Mouse (Mus musculus): Measurements from ENCODE around the gene Gm9817. TPM values are rescaled to one million over a fixed set of nuclear protein-coding genes. Genes with fewer than 3 reads are reported as not detected.

Gene Gm9817
- polyA plus RNA-seq, 1 experiment: 0.02 TPM

DNA sequence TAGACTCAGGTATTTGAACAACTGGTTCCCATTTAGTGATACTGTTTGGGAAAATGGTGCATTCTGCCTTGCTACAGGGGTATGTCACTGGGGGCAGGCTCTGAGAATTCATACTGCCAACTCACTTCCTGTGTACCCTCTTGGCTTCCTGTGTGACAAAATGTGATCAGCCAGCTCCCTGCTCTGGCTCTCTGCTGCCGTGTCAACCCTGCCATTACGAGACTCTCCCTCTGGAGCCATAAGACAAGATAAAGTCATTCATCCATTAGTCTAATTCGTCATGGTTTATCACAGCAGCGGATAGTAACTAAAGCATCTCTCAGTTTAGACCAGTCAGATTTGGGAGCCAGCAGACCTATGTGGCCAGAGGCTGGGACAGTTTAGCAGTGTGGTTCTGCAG, 38.3 kb upstream of the Gm9817 start:
- H3ac ChIP-seq (ENCODE audit: control insufficient read depth, insufficient read length): no peak overlapping the region
- no peaks in the 10 kb centered on the region for H3K79me2 ChIP-seq (ENCODE audit: control insufficient read depth, insufficient read depth)
- no peaks in the 10 kb centered on the region for H3K27me3 ChIP-seq (ENCODE audit: control insufficient read depth, insufficient read depth, insufficient read length)
- H3K36me3 ChIP-seq (ENCODE audit: control insufficient read depth, insufficient read depth): no peaks in the 10 kb centered on the region
- H3K4me3 ChIP-seq: no peak overlapping the region
- H3K4me2 ChIP-seq (ENCODE audit: low read depth): no peak overlapping the region
- no peak for TF ChIP-seq POLR2A (IDR thresholded peaks at IDR 0.05; ENCODE audit: insufficient read length, low read depth)

DNA sequence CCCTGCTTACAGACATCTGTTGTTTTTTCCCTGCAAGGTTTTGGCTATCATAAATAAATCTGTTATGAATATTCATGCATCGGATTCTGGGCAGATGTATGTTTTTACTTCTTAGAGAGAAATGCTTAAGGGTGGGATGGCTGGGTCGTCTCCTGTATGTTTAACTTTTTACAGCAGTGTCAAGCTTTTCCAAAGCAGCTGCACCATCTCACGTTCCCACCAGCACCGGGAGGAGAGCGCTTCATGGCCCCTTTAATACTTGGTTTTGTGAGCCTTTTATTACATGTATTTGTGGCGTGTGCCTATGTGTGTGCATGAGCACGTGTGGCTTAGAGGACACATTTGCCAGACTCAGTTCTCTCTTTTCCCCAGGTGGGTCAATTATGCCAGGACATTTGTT, 37.8 kb upstream of the Gm9817 start:
- Histone ChIP-seq H3K27me3 (ENCODE audit: control insufficient read depth, insufficient read depth, insufficient read length) (no peaks in the 10 kb centered on the region), H3K79me2 (ENCODE audit: control insufficient read depth, insufficient read depth) (no peaks in the 10 kb centered on the region), H3ac (ENCODE audit: control insufficient read depth, insufficient read length) (no peak overlapping the region), H3K4me2 (ENCODE audit: low read depth) (no peak overlapping the region), H3K36me3 (ENCODE audit: control insufficient read depth, insufficient read depth) (no peaks in the 10 kb centered on the region), H3K4me3 (no peak overlapping the region)
- no peak for TF ChIP-seq POLR2A (IDR thresholded peaks at IDR 0.05; ENCODE audit: insufficient read length, low read depth)
- TF ChIP-seq REST (IDR thresholded peaks at IDR 0.05; ENCODE audit: insufficient read depth, insufficient read length): no peak
- no peak for TF ChIP-seq CEBPB (IDR thresholded peaks at IDR 0.05; ENCODE audit: insufficient read depth, poor library complexity, severe bottlenecking)
- no peak for TF ChIP-seq TCF3 (IDR thresholded peaks at IDR 0.05; ENCODE audit: insufficient read length, low read depth)
- no peak for TF ChIP-seq MYOD1 (IDR thresholded peaks at IDR 0.05; ENCODE audit: control insufficient read depth in 1 of 3, insufficient read length in 2 of 3, low read depth in 2 of 3)
- TF ChIP-seq MYOG (IDR thresholded peaks at IDR 0.05; ENCODE audit: control insufficient read depth in 1 of 3, insufficient read depth in 1 of 3, insufficient read length in 2 of 3, low read depth in 2 of 3): no peak
- TF ChIP-seq USF1 (IDR thresholded peaks at IDR 0.05; ENCODE audit: low read depth): no peak
- no peak for TF ChIP-seq POLR2AphosphoS2 (IDR thresholded peaks at IDR 0.05; ENCODE audit: insufficient read length, low read depth)
- no peak for TF ChIP-seq TCF12 (IDR thresholded peaks at IDR 0.05; ENCODE audit: insufficient read depth, poor library complexity, severe bottlenecking)

DNA sequence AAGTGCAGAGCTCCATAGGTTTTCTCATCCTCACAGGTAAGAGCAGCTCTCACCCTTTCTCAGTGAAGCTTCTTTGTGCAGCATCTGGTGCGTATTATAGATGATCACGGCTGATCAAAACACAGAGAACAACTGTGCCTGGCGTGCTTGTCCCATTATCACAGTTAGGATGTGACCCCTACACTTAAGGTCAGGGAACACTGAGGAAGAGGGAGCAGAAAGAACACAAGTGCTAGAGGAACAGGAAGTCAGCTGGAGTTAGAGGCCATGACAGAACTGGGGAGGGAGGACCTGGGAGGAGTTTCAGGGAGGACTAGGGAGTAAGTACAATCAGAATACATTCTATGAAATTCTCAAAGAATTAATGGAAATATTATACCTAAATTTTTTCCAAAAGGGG, 35.0 kb upstream of the Gm9817 start:
- H3K79me2 ChIP-seq (ENCODE audit: control insufficient read depth, insufficient read depth): no peaks in the 10 kb centered on the region
- H3K4me2 ChIP-seq (ENCODE audit: low read depth): no peak overlapping the region
- no peak overlapping the region for H3ac ChIP-seq (ENCODE audit: control insufficient read depth, insufficient read length)
- no peaks in the 10 kb centered on the region for H3K36me3 ChIP-seq (ENCODE audit: control insufficient read depth, insufficient read depth)
- TF ChIP-seq REST (IDR thresholded peaks at IDR 0.05; ENCODE audit: insufficient read depth, insufficient read length): no peak
- no peak for TF ChIP-seq E2F4 (IDR thresholded peaks at IDR 0.05; ENCODE audit: insufficient read depth)
- no peak for TF ChIP-seq POLR2A (IDR thresholded peaks at IDR 0.05; ENCODE audit: insufficient read length, low read depth)
- no peak for TF ChIP-seq CEBPB (IDR thresholded peaks at IDR 0.05; ENCODE audit: insufficient read depth, poor library complexity, severe bottlenecking)
- no peak for TF ChIP-seq MYOG (IDR thresholded peaks at IDR 0.05; ENCODE audit: control insufficient read depth in 1 of 3, insufficient read depth in 1 of 3, insufficient read length in 2 of 3, low read depth in 2 of 3)
- TF ChIP-seq SRF (IDR thresholded peaks at IDR 0.05; ENCODE audit: control insufficient read depth, insufficient read length, low read depth): no peak
- no peak for TF ChIP-seq USF1 (IDR thresholded peaks at IDR 0.05; ENCODE audit: low read depth)
- TF ChIP-seq TCF3 (IDR thresholded peaks at IDR 0.05; ENCODE audit: insufficient read length, low read depth): no peak
- TF ChIP-seq POLR2AphosphoS2 (IDR thresholded peaks at IDR 0.05; ENCODE audit: insufficient read length, low read depth): no peak
- TF ChIP-seq TCF12 (IDR thresholded peaks at IDR 0.05; ENCODE audit: insufficient read depth, poor library complexity, severe bottlenecking): no peak
- no peak for TF ChIP-seq MYOD1 (IDR thresholded peaks at IDR 0.05; ENCODE audit: control insufficient read depth in 1 of 3, insufficient read length in 2 of 3, low read depth in 2 of 3)
- no peak for TF ChIP-seq MAX (IDR thresholded peaks at IDR 0.05; ENCODE audit: low read depth)
- no peak overlapping the region for H3K4me3 ChIP-seq
- H3K27me3 ChIP-seq (ENCODE audit: control insufficient read depth, insufficient read depth, insufficient read length): no peaks in the 10 kb centered on the region

DNA sequence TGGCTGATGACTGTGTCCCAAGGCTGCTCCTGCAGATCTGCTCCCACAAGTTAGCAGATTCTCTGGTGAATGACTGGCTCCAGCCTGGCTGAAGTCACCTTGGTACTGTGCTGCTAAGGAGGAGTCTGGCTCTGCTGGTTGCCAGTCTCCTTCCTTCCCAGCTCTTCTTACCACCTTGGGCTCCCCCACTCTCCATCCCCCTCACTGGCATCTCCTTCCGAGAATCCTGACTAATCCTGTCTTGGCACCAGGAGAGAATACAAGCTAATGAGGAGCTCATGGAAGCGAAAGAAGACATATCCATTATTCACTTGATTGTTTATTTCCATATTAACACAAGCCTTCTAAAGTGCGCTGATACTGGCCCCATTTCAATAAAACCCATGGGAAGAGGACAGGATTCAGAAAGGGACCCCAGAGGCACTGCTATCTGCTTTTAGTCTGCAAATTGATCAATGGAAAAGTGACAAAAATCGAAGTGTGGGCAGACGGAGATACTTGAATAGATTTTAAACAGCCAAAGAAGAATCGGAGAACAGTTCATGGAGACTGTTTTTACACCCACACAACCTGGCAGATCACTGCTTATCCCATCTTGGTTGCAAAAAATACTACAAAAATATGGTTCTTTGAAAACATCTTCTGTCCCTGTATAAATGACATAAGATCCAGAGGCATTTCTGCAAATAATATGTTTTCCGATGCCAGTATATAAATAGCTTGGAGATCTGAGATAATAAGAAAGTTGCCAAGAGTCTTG, 29.1 kb upstream of the Gm9817 start:
- H3ac ChIP-seq (ENCODE audit: control insufficient read depth, insufficient read length): no peak overlapping the region
- no peak for TF ChIP-seq CEBPB (IDR thresholded peaks at IDR 0.05; ENCODE audit: insufficient read depth, poor library complexity, severe bottlenecking)
- no peak for TF ChIP-seq SRF (IDR thresholded peaks at IDR 0.05; ENCODE audit: control insufficient read depth, insufficient read length, low read depth)
- no peak for TF ChIP-seq TCF12 (IDR thresholded peaks at IDR 0.05; ENCODE audit: insufficient read depth, poor library complexity, severe bottlenecking)
- no peak for TF ChIP-seq TCF3 (IDR thresholded peaks at IDR 0.05; ENCODE audit: insufficient read length, low read depth)
- no peak for TF ChIP-seq E2F4 (IDR thresholded peaks at IDR 0.05; ENCODE audit: insufficient read depth)
- no peak for TF ChIP-seq MAX (IDR thresholded peaks at IDR 0.05; ENCODE audit: low read depth)
- no peak for TF ChIP-seq POLR2A (IDR thresholded peaks at IDR 0.05; ENCODE audit: insufficient read length, low read depth)
- TF ChIP-seq MYOD1 (IDR thresholded peaks at IDR 0.05; ENCODE audit: control insufficient read depth in 1 of 3, insufficient read length in 2 of 3, low read depth in 2 of 3): no peak
- TF ChIP-seq POLR2AphosphoS2 (IDR thresholded peaks at IDR 0.05; ENCODE audit: insufficient read length, low read depth): no peak
- no peak for TF ChIP-seq REST (IDR thresholded peaks at IDR 0.05; ENCODE audit: insufficient read depth, insufficient read length)
- TF ChIP-seq USF1 (IDR thresholded peaks at IDR 0.05; ENCODE audit: low read depth): no peak
- no peak for TF ChIP-seq MYOG (IDR thresholded peaks at IDR 0.05; ENCODE audit: control insufficient read depth in 1 of 3, insufficient read depth in 1 of 3, insufficient read length in 2 of 3, low read depth in 2 of 3)
- no peak overlapping the region for H3K4me3 ChIP-seq

DNA sequence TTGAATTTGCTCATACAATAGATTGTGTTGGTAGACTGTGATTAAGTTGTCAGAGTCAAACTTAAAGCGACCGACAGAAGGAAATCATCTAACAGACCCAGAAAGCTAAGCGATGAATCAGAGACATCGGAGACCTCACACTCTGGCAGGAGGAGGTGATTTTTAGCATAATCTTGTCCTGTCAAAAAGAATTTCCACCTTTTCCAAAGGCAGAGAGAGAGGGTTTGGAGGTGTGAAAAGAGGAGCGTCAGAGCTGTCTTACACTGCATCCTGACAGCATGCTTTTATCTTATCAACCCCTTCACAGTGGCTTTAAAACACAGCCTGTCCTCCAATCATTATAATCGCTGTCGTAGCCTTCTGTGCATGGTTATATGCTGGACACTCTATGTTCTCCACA, 25.7 kb upstream of the Gm9817 start:
- TF ChIP-seq REST (IDR thresholded peaks at IDR 0.05; ENCODE audit: insufficient read depth, insufficient read length) (no peak), POLR2AphosphoS2 (IDR thresholded peaks at IDR 0.05; ENCODE audit: insufficient read length, low read depth) (no peak), POLR2A (IDR thresholded peaks at IDR 0.05; ENCODE audit: insufficient read length, low read depth) (no peak), CEBPB (IDR thresholded peaks at IDR 0.05; ENCODE audit: insufficient read depth, poor library complexity, severe bottlenecking) (no peak), SRF (IDR thresholded peaks at IDR 0.05; ENCODE audit: control insufficient read depth, insufficient read length, low read depth) (no peak), TCF3 (IDR thresholded peaks at IDR 0.05; ENCODE audit: insufficient read length, low read depth) (no peak), MAX (IDR thresholded peaks at IDR 0.05; ENCODE audit: low read depth) (no peak), TCF12 (IDR thresholded peaks at IDR 0.05; ENCODE audit: insufficient read depth, poor library complexity, severe bottlenecking) (no peak), E2F4 (IDR thresholded peaks at IDR 0.05; ENCODE audit: insufficient read depth) (no peak), MYOG (IDR thresholded peaks at IDR 0.05; ENCODE audit: control insufficient read depth in 1 of 3, insufficient read depth in 1 of 3, insufficient read length in 2 of 3, low read depth in 2 of 3) (no peak), USF1 (IDR thresholded peaks at IDR 0.05; ENCODE audit: low read depth) (no peak)
- peaks cover 5% of the 10 kb centered on the region for H3K27me3 ChIP-seq (ENCODE audit: control insufficient read depth, insufficient read depth, insufficient read length)
- no peak overlapping the region for H3K4me2 ChIP-seq (ENCODE audit: low read depth)
- H3K4me3 ChIP-seq: no peak overlapping the region
- no peak overlapping the region for H3ac ChIP-seq (ENCODE audit: control insufficient read depth, insufficient read length)
- no peaks in the 10 kb centered on the region for H3K79me2 ChIP-seq (ENCODE audit: control insufficient read depth, insufficient read depth)
- no peaks in the 10 kb centered on the region for H3K36me3 ChIP-seq (ENCODE audit: control insufficient read depth, insufficient read depth)

More for the DNA sequence above, 29.1 kb upstream of the Gm9817 start:
- Histone ChIP-seq H3K36me3 (ENCODE audit: control insufficient read depth, insufficient read depth) (no peaks in the 10 kb centered on the region), H3K79me2 (ENCODE audit: control insufficient read depth, insufficient read depth) (no peaks in the 10 kb centered on the region), H3K4me2 (ENCODE audit: low read depth) (no peak overlapping the region), H3K27me3 (ENCODE audit: control insufficient read depth, insufficient read depth, insufficient read length) (peaks cover 5% of the 10 kb centered on the region)

Measured in myocyte (in vitro differentiated cells).